Mouse (Mus musculus) forebrain, embryonic 11.5 days (tissue): ENCODE measurements around the gene Rbks. TPM values are rescaled to one million over a fixed set of nuclear protein-coding genes. Genes with fewer than 3 reads are reported as not detected.

Experiments
- ATAC-seq: fragments of 200-750 bp; cut with Nextera tagmentation; replicated peaks from 2 replicates; pipeline ENCODE4 v1.8.0; 2017; ENCODE audit warnings: moderate TSS enrichment; ENCODE audit not compliant: low FRiP score
- DNase-seq: peaks from one replicate; pipeline ENCODE4 v3.0.0-alpha.2; 2017; ENCODE audit warnings: low spot score
- H3K27ac ChIP-seq: fragments of 300-500 bp; sonication (generic); 2 replicates; pipeline ENCODE4 v1.5.1; 2014; ENCODE audit warnings: low read depth, low read length
- H3K27me3 ChIP-seq: fragments of 300-500 bp; sonication (generic); 2 replicates; pipeline ENCODE4 v1.6.1; 2014; ENCODE audit warnings: mild to moderate bottlenecking, low read length, mixed read lengths; ENCODE audit not compliant: control insufficient read depth, insufficient read depth
- H3K36me3 ChIP-seq: fragments of 300-500 bp; sonication (generic); 2 replicates; pipeline ENCODE4 v1.6.1; 2014; ENCODE audit warnings: mild to moderate bottlenecking, low read length, moderate library complexity, mixed read lengths; ENCODE audit not compliant: control insufficient read depth, insufficient read depth
- H3K4me1 ChIP-seq: fragments of 300-500 bp; sonication (generic); replicated peaks from 2 replicates; pipeline ENCODE4 v1.6.1; 2014; ENCODE audit warnings: low read length, mixed read lengths; ENCODE audit not compliant: control insufficient read depth, insufficient read depth
- H3K4me2 ChIP-seq: fragments of 300-500 bp; sonication (generic); 2 replicates; pipeline ENCODE4 v1.6.1; 2014; ENCODE audit warnings: low read depth, mild to moderate bottlenecking, low read length, moderate library complexity, mixed read lengths; ENCODE audit not compliant: severe bottlenecking
- H3K4me3 ChIP-seq: fragments of 300-500 bp; sonication (generic); 2 replicates; pipeline ENCODE4 v1.5.1; 2014; ENCODE audit warnings: low read depth, low read length
- H3K9ac ChIP-seq: fragments of 300-500 bp; sonication (generic); 2 replicates; pipeline ENCODE4 v1.6.1; 2014; ENCODE audit warnings: low read length
- H3K9me3 ChIP-seq: fragments of 300-500 bp; sonication (generic); 2 replicates; pipeline ENCODE4 v1.6.1; 2016; ENCODE audit warnings: low read length, mixed read lengths; ENCODE audit not compliant: control insufficient read depth
- WGBS: fragments of 180-500 bp; shearing (Covaris S2); extraction: QIAGEN DNeasy Blood & Tissue Kit; methylation state at CpG from one replicate; pipeline ENCODE4 v1.1.7; 2014; 5-methylcytosine and 5-hydroxymethylcytosine counted together
- microRNA-seq: library from miRNA; unstranded; fragments of <30 nt; microRNA quantifications from one replicate; pipeline ENCODE4, GENCODE M21; 2016; ENCODE audit not compliant: insufficient number of aligned reads
- polyA plus RNA-seq: library from polyadenylated mRNA; unstranded; fragments of >200 nt; fragmentation: Nextera tagmentation; extraction: Ambion mirVana; gene quantifications from 2 replicates; pipeline ENCODE4 v1.2.1, GENCODE M21; 2014

The Rbks gene
- polyA plus RNA-seq, 1 experiment from 2014 or later, result 3.4 TPM

GRCm38 (mm10) chr5:31576539-31576975, 120.9 kb downstream of the Rbks start:
- Histone ChIP-seq H3K4me2 (no peak overlapping the region), H3K27me3 (no peaks in the 10 kb centered on the region), H3K4me1 (no peaks in the 10 kb centered on the region), H3K9ac (no peak overlapping the region), H3K9me3 (no peaks in the 10 kb centered on the region), H3K4me3 (no peak overlapping the region), H3K36me3 (no peaks in the 10 kb centered on the region), H3K27ac (no peak overlapping the region)
- 82% methylated on average over 7 of the region's 7 CpGs for WGBS
- DNase-seq (no peak), ATAC-seq (no peak)

Small RNAs within 50 kb of the gene (microRNA-seq; reads per million reads assigned to microRNA genes)
- gene Mir3473e, result not detected

Other genes with a start within 250 kb of the Rbks start
- 87.5 and 87.9 TPM in 2 replicates for gene Zfp512, start 245.2 kb downstream of the Rbks start, polyA plus RNA-seq
- 0.23 TPM in 1 of 2 replicates, not detected in the other for gene 4930548H24Rik, start 211.9 kb downstream of the Rbks start, polyA plus RNA-seq
- 78.9 and 85.7 TPM in 2 replicates for gene Gpn1, start 202.9 kb downstream of the Rbks start, polyA plus RNA-seq
- 32.9 and 33.3 TPM in 2 replicates for gene Slc4a1ap, start 170.6 kb downstream of the Rbks start, polyA plus RNA-seq
- 26.1 and 27.2 TPM in 2 replicates for gene Supt7l, start 169.8 kb downstream of the Rbks start, polyA plus RNA-seq
- gene Mrpl33, start 100.7 kb downstream of the Rbks start, polyA plus RNA-seq, result 201 and 224 TPM in 2 replicates
- 38.9 and 39.1 TPM in 2 replicates for gene Babam2, start 57 bp upstream of the Rbks start, polyA plus RNA-seq